Mouse (Mus musculus): ENCODE data around the gene Cbx5. TPM values are rescaled to one million over a fixed set of nuclear protein-coding genes. Genes with fewer than 3 reads are reported as not detected.

Cbx5 gene
- polyA plus RNA-seq, 1 experiment from 2014 or later: 120 TPM

DNA sequence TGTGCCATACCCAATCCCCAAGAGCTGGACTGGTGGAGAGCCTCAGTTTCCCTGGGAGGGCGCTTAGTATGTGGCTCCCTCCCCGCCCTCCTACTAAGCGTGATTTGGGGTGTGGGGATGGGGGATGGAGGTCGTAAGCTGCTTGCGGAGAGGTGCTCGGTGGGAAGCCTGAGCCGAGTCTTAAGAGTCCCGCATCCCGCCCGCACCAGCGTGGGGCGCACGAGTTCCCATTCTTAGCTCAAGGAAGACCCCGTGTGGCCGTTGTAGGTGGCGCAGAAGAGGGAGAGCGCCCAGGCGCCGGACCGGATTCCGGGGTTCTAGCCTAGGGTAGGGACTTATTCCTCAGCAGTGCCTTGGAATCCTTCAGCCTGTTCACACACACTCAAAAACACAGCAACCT lies 56.5 kb downstream of the Cbx5 start:
- peak overlapping the region; percentile 60 for H3K4me2 ChIP-seq (ENCODE audit: low read length)
- peak overlapping the region; percentile 28 for H3K4me3 ChIP-seq (ENCODE audit: low read length)
- peak overlapping the region; percentile 39 for H3K9ac ChIP-seq (ENCODE audit: low read depth, low read length)
- H3K36me3 ChIP-seq (ENCODE audit: control insufficient read depth, insufficient read depth, low read length): no peaks in the 10 kb centered on the region
- H3K27me3 ChIP-seq (replicated peaks; ENCODE audit: control insufficient read depth, insufficient read depth, low read length): peaks cover 28% of the 10 kb centered on the region
- H3K4me1 ChIP-seq (ENCODE audit: control insufficient read depth, insufficient read depth, low read depth, low read length): peaks cover 14% of the 10 kb centered on the region
- WGBS: 1% methylated on average over 21 of the region's 21 CpGs
- no peak overlapping the region for H3K27ac ChIP-seq (ENCODE audit: low read depth, low read length)
- H3K9me3 ChIP-seq (ENCODE audit: control insufficient read depth, low read length): no peaks in the 10 kb centered on the region
- peak; percentile 35; the same call in 1 of the 2 replicates for ATAC-seq

DNA sequence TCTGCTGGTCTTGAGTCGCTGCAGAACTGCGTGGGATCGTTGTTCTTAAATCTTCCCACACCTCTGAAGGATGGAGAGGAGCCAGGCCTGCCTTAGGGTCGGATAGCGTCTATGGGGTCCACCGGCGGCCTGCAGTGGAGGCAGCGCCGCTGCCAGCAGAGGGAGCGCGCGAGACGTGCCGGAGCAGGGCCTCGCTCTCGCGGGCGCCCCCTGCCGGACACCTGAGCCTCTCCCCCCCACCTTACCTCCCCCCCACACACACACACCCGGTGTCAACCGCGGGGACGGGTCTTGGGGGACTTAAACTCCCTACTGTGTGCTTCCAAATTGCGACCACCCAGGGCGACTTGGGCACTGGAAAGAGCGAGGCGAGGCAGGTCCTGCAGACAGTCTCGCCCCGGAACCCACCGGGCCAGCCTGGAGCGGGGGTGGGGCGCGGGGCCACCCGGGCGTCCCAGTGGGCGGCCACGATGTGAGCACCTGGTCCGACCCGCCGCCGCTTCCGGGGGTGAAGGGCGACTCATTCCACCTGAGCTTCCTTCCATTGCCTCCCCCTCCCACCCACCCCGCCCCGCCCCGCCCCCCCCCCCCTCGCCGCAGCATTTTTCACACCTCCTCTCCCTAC lies 57.3 kb downstream of the Cbx5 start:
- Histone ChIP-seq H3K4me3 (ENCODE audit: low read length) (peak overlapping the region; percentile 28), H3K27ac (ENCODE audit: low read depth, low read length) (no peak overlapping the region), H3K9me3 (ENCODE audit: control insufficient read depth, low read length) (no peaks in the 10 kb centered on the region), H3K27me3 (replicated peaks; ENCODE audit: control insufficient read depth, insufficient read depth, low read length) (peaks cover 30% of the 10 kb centered on the region), H3K4me1 (ENCODE audit: control insufficient read depth, insufficient read depth, low read depth, low read length) (peaks cover 14% of the 10 kb centered on the region), H3K9ac (ENCODE audit: low read depth, low read length) (no peak overlapping the region; the same call in 1 of the 2 replicates), H3K4me2 (ENCODE audit: low read length) (peak overlapping the region; percentile 60), H3K36me3 (ENCODE audit: control insufficient read depth, insufficient read depth, low read length) (no peaks in the 10 kb centered on the region)
- WGBS: 2% methylated on average over 39 of the region's 48 CpGs
- ATAC-seq: 0 out of 2 replicates have a peak, but pooled peaks have one; percentile 12

DNA sequence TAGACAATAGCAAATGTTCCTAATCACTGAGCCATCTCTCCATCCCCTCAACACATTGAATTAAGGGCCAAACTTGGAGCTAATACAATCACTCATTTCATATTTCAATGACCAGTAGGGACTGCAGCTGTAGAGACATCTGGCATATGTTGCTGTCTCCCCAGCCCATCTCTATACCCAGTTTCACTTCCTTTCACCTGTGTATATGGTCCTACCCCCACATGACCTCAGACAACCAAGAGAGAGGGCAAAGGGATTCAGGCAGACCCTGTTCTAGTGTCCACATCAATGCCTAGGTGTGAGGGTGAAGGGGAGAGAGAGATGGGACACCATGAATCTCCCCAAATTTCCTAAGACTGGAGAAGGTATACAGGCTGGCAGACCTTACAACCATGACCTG lies 59.2 kb downstream of the Cbx5 start:
- no peak overlapping the region for H3K27ac ChIP-seq (ENCODE audit: low read depth, low read length)
- ATAC-seq: no peak
- no peak overlapping the region for H3K4me2 ChIP-seq (ENCODE audit: low read length)
- no peak overlapping the region for H3K9ac ChIP-seq (ENCODE audit: low read depth, low read length)
- H3K4me1 ChIP-seq (ENCODE audit: control insufficient read depth, insufficient read depth, low read depth, low read length): peaks cover 14% of the 10 kb centered on the region
- no peaks in the 10 kb centered on the region for H3K36me3 ChIP-seq (ENCODE audit: control insufficient read depth, insufficient read depth, low read length)
- H3K9me3 ChIP-seq (ENCODE audit: control insufficient read depth, low read length): no peaks in the 10 kb centered on the region
- peaks cover 37% of the 10 kb centered on the region for H3K27me3 ChIP-seq (replicated peaks; ENCODE audit: control insufficient read depth, insufficient read depth, low read length)
- no peak overlapping the region for H3K4me3 ChIP-seq (ENCODE audit: low read length)

DNA sequence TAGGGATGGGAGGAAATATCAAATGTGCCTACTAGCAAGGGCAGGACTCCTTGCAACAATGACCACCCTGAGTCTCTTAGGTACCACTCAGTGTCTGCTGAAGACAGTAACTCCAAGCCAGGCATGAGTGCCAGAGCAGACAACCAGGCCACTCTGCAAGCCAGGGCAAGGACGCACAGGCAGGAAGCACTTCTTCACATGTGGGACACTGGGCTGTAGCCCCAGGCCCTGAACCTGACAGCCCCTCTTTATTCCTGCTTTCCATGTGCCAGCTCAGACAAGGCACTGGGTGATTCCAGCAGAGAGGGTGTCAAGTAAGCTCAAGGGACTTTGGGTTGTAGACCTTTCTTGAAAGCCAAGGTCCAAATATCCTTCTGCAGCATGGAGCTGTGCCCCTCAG lies 60.8 kb downstream of the Cbx5 start:
- Histone ChIP-seq H3K27ac (ENCODE audit: low read depth, low read length) (no peak overlapping the region), H3K9ac (ENCODE audit: low read depth, low read length) (no peak overlapping the region), H3K4me3 (ENCODE audit: low read length) (no peak overlapping the region), H3K4me1 (ENCODE audit: control insufficient read depth, insufficient read depth, low read depth, low read length) (peaks cover 10% of the 10 kb centered on the region), H3K4me2 (ENCODE audit: low read length) (no peak overlapping the region), H3K9me3 (ENCODE audit: control insufficient read depth, low read length) (no peaks in the 10 kb centered on the region), H3K36me3 (ENCODE audit: control insufficient read depth, insufficient read depth, low read length) (no peaks in the 10 kb centered on the region), H3K27me3 (replicated peaks; ENCODE audit: control insufficient read depth, insufficient read depth, low read length) (peaks cover 45% of the 10 kb centered on the region)
- WGBS: 53% methylated on average over 1 of the region's 1 CpGs
- no peak for ATAC-seq

DNA sequence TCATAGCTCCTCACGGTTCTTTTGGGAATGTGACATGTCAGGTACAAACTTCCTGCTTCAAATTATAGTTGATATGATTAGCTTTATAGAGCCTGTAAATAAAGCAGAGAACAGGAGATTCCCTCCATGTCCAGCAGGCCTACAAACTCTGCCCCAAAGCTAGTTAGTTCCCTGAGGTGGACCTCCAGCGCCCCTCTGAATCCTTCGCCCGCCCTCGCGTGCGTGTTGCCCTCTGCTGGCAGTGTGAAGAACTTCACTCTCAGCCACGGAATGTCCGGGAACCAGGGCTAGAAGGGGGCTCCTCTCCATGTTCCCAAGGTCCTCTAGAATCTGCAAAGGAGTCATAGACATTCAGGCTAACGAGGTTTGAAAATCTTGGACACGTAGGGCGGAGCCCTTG lies 61.5 kb downstream of the Cbx5 start:
- H3K27ac ChIP-seq (ENCODE audit: low read depth, low read length): no peak overlapping the region
- no peak overlapping the region for H3K4me3 ChIP-seq (ENCODE audit: low read length)
- H3K36me3 ChIP-seq (ENCODE audit: control insufficient read depth, insufficient read depth, low read length): no peaks in the 10 kb centered on the region
- H3K4me1 ChIP-seq (ENCODE audit: control insufficient read depth, insufficient read depth, low read depth, low read length): peaks cover 4% of the 10 kb centered on the region
- no peak overlapping the region for H3K9ac ChIP-seq (ENCODE audit: low read depth, low read length)
- no peak for ATAC-seq
- H3K9me3 ChIP-seq (ENCODE audit: control insufficient read depth, low read length): no peaks in the 10 kb centered on the region
- H3K4me2 ChIP-seq (ENCODE audit: low read length): no peak overlapping the region
- H3K27me3 ChIP-seq (replicated peaks; ENCODE audit: control insufficient read depth, insufficient read depth, low read length): peaks cover 48% of the 10 kb centered on the region
- 8% methylated on average over 12 of the region's 12 CpGs for WGBS

DNA sequence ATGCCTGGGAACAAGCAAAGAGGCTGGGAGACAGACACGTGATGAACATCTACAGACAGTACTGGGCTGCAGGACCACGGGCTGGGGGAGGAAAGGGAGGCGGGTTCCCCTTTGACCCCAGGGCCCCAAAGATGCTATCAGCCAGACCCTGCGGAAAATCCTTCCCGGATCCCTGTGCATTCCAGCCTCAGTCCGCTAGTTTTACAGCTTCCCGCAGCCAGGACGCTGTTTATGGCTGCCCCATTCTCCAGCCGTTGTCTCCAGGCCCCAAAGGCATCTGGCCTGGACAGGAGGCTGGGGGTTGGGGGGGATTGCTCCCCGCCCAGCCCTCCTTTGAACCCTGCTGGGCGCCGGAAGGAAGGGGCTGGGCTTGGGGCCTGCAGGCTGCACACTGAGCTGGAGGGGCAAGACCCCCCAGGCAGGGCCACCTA lies 62.0 kb downstream of the Cbx5 start:
- H3K36me3 ChIP-seq (ENCODE audit: control insufficient read depth, insufficient read depth, low read length): no peaks in the 10 kb centered on the region
- H3K27me3 ChIP-seq (replicated peaks; ENCODE audit: control insufficient read depth, insufficient read depth, low read length): peaks cover 53% of the 10 kb centered on the region
- no peak overlapping the region for H3K4me2 ChIP-seq (ENCODE audit: low read length)
- 7% methylated on average over 12 of the region's 12 CpGs for WGBS
- no peak overlapping the region for H3K27ac ChIP-seq (ENCODE audit: low read depth, low read length)
- H3K9ac ChIP-seq (ENCODE audit: low read depth, low read length): no peak overlapping the region
- H3K4me1 ChIP-seq (ENCODE audit: control insufficient read depth, insufficient read depth, low read depth, low read length): no peaks in the 10 kb centered on the region; the same call in none of the 2 replicates
- H3K4me3 ChIP-seq (ENCODE audit: low read length): no peak overlapping the region
- no peaks in the 10 kb centered on the region for H3K9me3 ChIP-seq (ENCODE audit: control insufficient read depth, low read length)
- ATAC-seq: no peak

DNA sequence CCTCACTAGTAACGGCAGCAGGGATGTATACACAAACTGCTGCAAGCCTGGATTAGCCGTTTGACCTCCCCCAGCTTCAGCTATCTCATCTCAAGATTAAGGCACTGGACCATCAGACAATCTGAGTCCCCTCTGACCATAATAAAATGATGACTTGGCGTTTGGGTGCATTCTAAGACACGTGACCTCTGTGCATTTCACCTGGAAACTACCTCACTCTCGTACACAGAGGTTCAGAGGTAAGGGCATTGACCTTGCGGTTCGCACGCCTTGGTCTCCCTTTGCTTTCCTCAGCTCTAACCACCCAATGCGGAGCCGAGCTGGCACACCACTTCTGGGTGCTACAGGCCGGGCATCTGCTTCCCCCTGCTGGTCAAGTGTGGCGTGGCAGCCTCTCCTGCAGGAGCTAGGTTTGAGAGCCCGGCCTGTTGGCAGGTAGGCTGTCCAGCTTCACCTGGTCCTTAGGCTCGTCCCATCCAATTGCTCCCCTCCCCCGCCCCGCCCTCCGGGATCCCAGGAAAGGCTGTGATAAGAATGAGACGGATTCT lies 62.7 kb downstream of the Cbx5 start:
- H3K27ac ChIP-seq (ENCODE audit: low read depth, low read length): no peak overlapping the region
- H3K4me1 ChIP-seq (ENCODE audit: control insufficient read depth, insufficient read depth, low read depth, low read length): no peaks in the 10 kb centered on the region; the same call in 1 of the 2 replicates
- H3K36me3 ChIP-seq (ENCODE audit: control insufficient read depth, insufficient read depth, low read length): no peaks in the 10 kb centered on the region
- no peaks in the 10 kb centered on the region for H3K9me3 ChIP-seq (ENCODE audit: control insufficient read depth, low read length)
- no peak overlapping the region for H3K9ac ChIP-seq (ENCODE audit: low read depth, low read length)
- peak; percentile 86 for ATAC-seq
- no peak overlapping the region for H3K4me3 ChIP-seq (ENCODE audit: low read length)
- H3K27me3 ChIP-seq (replicated peaks; ENCODE audit: control insufficient read depth, insufficient read depth, low read length): peaks cover 57% of the 10 kb centered on the region
- H3K4me2 ChIP-seq (ENCODE audit: low read length): peak overlapping the region; percentile 32; the same call in 1 of the 2 replicates
- WGBS: 1% methylated on average over 18 of the region's 18 CpGs

DNA sequence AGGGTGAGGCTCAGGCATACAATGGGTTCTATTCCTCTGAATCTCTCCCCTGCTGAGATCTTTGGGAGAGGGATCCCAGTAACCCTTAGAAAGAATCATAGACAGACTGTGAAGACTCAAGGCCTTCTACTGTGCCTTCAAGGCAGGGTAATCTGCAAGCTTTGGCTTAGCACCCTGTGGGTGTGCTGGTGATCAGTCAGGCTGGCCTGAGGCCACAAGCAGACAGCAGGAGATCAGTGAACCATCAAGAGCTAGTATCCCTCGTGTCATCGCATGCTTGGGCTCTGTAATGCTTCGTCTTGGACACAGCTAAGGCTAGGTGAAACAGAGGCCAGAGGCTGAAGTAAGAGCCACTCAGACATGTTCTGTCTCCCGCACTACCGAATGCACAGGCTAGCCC lies 66.4 kb downstream of the Cbx5 start:
- Histone ChIP-seq H3K36me3 (ENCODE audit: control insufficient read depth, insufficient read depth, low read length) (no peaks in the 10 kb centered on the region), H3K4me3 (ENCODE audit: low read length) (no peak overlapping the region), H3K27ac (ENCODE audit: low read depth, low read length) (no peak overlapping the region), H3K9ac (ENCODE audit: low read depth, low read length) (no peak overlapping the region), H3K27me3 (replicated peaks; ENCODE audit: control insufficient read depth, insufficient read depth, low read length) (peaks cover 47% of the 10 kb centered on the region), H3K4me2 (ENCODE audit: low read length) (no peak overlapping the region), H3K4me1 (ENCODE audit: control insufficient read depth, insufficient read depth, low read depth, low read length) (peaks cover 18% of the 10 kb centered on the region), H3K9me3 (ENCODE audit: control insufficient read depth, low read length) (no peaks in the 10 kb centered on the region)
- no peak for ATAC-seq
- WGBS: 68% methylated on average over 5 of the region's 5 CpGs

DNA sequence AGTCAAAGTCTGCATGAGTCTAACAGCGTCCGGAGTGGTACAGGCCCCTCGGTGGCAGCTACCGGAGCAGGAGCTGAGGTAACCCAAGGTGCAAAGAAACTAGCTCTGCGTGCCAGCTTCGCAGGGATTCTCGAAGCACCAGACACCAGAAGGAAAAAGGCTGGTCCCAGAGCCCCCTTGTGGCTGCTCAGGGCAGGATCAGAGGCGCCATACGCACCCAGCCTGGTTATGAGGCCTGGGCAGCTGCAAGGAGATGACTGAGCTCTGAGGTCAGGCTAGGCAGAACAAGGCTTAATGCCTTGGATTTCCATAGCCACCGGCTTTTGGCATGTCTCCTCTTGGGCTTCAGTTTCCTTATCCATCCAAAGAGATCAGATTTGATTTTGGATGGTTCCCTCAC lies 67.1 kb downstream of the Cbx5 start:
- H3K9me3 ChIP-seq (ENCODE audit: control insufficient read depth, low read length): no peaks in the 10 kb centered on the region
- 0 out of 2 replicates have a peak overlapping the region, but pooled peaks have one; percentile 35 for H3K9ac ChIP-seq (ENCODE audit: low read depth, low read length)
- H3K4me1 ChIP-seq (ENCODE audit: control insufficient read depth, insufficient read depth, low read depth, low read length): peaks cover 18% of the 10 kb centered on the region
- 6% methylated on average over 10 of the region's 10 CpGs for WGBS
- no peak overlapping the region for H3K4me3 ChIP-seq (ENCODE audit: low read length)
- peaks cover 49% of the 10 kb centered on the region for H3K27me3 ChIP-seq (replicated peaks; ENCODE audit: control insufficient read depth, insufficient read depth, low read length)
- no peak overlapping the region for H3K4me2 ChIP-seq (ENCODE audit: low read length)
- no peak overlapping the region for H3K27ac ChIP-seq (ENCODE audit: low read depth, low read length)
- ATAC-seq: no peak
- H3K36me3 ChIP-seq (ENCODE audit: control insufficient read depth, insufficient read depth, low read length): no peaks in the 10 kb centered on the region

Data from hindbrain, embryonic 16.5 days (tissue).